Mouse (Mus musculus) myocyte (in vitro differentiated cells): Measurements from ENCODE around the gene Tmem95.

ENCODE experiments used
- TCF12 ChIP-seq: IDR thresholded peaks from one replicate; pipeline ENCODE4 v1.6.1; 2011; ENCODE audit warnings: mild to moderate bottlenecking, control low read depth; ENCODE audit not compliant: poor library complexity, insufficient read depth, severe bottlenecking
- USF1 ChIP-seq: IDR thresholded peaks from one replicate; pipeline ENCODE4 v1.6.1; 2011; ENCODE audit warnings: low read depth, mild to moderate bottlenecking, control low read depth, moderate library complexity

DNA sequence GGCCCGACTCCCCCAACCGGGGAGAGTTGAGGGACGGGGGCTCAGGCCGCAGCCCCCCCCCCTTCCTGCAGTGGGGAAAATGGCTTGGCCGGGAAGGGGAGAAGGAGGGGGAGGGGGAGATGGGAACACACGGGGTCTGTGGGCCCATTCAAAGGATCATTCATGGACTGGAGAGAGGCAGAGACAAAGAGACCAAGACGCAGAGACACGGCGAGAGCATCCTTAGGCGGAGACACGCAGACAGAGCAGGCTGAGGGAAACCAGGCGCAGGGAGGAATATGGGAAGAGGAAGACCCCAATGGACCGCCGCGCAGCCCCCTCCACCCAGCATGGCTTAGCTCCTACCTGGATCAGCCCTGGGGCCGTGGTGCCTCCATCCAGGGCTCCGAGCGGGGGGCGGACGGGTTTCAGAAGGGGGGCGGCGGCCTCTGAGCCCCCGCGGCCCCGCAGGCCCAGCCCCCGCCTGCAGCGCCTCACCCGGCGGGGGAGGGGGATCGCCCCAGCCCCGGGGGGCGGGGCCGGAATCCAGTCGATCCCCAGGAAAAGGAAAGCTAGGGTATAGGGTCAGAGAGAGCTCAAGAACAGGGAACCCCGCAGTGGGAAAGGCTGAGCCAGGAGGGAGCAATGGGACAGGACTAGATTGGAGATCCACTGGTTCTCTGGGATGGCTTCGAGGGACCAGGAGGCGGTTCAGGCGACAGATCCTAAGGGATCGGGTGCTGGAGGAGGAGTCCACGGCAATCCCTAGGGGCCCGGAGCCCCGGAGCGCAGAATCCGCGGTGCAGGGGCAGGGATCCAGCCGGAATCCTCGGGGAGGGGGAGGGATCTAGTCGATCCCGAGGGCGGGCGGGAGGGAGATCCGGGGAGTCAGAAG lies 40.9 kb downstream of the Tmem95 start:
- TF ChIP-seq USF1 (no peak), TCF12 (no peak)
